Mouse (Mus musculus) neural tube, postnatal 0 days (tissue): Measurements from ENCODE around the gene Hlcs. TPM values are rescaled to one million over a fixed set of nuclear protein-coding genes. Genes with fewer than 3 reads are reported as not detected.

Experiments used
- microRNA-seq: library from miRNA; unstranded; fragments of <30 nt; microRNA quantifications from one replicate; pipeline ENCODE4, GENCODE M21; 2016
- polyA plus RNA-seq: library from polyadenylated mRNA; unstranded; fragments of >200 nt; fragmentation: Nextera tagmentation; extraction: Ambion mirVana; gene quantifications from 2 replicates; pipeline ENCODE4 v1.2.1, GENCODE M21; 2015

Hlcs gene
- polyA plus RNA-seq = 7.8 and 8.5 TPM in 2 replicates

GRCm38 (mm10) chr16:94313229-94314030 lies at the start of gene Hlcs:
Gene Hlcs (minus strand): TSS chr16:94313571.

GRCm38 (mm10) chr16:94327781-94328711 lies 14.7 kb upstream of the Hlcs start, which contains the start of gene Ripply3:
Gene Ripply3 (plus strand): TSS chr16:94328420.

GRCm38 (mm10) chr16:94084711-94085602 lies 228.4 kb downstream of the Hlcs start, which contains the start of gene Sim2:
Gene Sim2 (plus strand): TSS chr16:94084931.

Small RNAs within 50 kb of the gene (microRNA-seq; reads per million reads assigned to microRNA genes)
- gene Gm23062 = not detected

Other genes with a start within 250 kb of the Hlcs start
- gene Sim2, start 228.6 kb downstream of the Hlcs start, polyA plus RNA-seq = 0.08 and 0.13 TPM in 2 replicates
- gene Ripply3, start 14.8 kb upstream of the Hlcs start, polyA plus RNA-seq = 0.53 and 0.67 TPM in 2 replicates
- 928 and 952 TPM in 2 replicates for gene Ttc3, start 57.0 kb upstream of the Hlcs start, polyA plus RNA-seq
- gene Pigp, start 58.3 kb upstream of the Hlcs start, polyA plus RNA-seq = 156 and 160 TPM in 2 replicates
- 75.1 and 86.1 TPM in 2 replicates for gene Vps26c, start 213.3 kb upstream of the Hlcs start, polyA plus RNA-seq